Mouse (Mus musculus) G1E (cell line): ENCODE results near the gene Ifnl3.

ENCODE experiments used
- CTCF ChIP-seq: IDR thresholded peaks from 2 replicates; pipeline ENCODE4 v1.5.1; 2012; ENCODE audit warnings: low read depth, low read length, inconsistent platforms, mixed read lengths
- GATA1 ChIP-seq: IDR thresholded peaks from 2 replicates; pipeline ENCODE4 v1.6.1; 2012; ENCODE audit warnings: borderline replicate concordance, low read length, inconsistent platforms, mixed read lengths

DNA sequence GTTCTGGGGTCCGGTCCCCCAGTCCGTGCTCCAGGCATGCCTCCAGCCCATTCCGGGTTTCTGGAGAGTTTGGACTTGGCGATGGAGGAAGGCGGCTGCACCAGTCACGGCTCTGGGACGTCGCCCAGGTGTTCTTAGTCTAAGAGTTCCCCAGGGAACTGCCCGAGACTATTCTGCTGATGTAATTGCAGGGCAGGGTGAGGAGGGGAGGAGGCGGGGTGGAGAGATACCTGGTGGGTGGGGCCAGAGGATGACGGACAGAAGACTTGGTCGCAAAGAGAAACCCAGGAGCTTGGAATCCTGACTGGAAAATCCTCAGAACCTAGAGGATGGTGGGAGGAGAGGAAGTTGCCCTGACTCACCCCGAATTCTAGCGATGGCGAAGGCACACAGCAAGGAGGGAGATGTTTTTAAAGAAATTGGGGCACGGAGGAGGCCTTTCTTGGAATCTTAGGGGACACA is 34.6 kb upstream of the Ifnl3 start:
- TF ChIP-seq GATA1 (no peak), CTCF (no peak)
